Mouse (Mus musculus) CH12.LX (cell line): ENCODE results near the gene Prkar1b.

ENCODE experiments used
- CTCF ChIP-seq, 2 experiments: IDR thresholded peaks in 1 of 2; conservative IDR thresholded peaks in 1 of 2; 2 replicates each; pipeline ENCODE4 v1.5.1; 2011 to 2012; ENCODE audit warnings: low read depth in 2 of 2, low read length in 2 of 2, improper control_type of control experiment in 1 of 2, inconsistent platforms in 1 of 2, mild to moderate bottlenecking in 1 of 2, moderate library complexity in 1 of 2
- E2F4 ChIP-seq: IDR thresholded peaks from 2 replicates; pipeline ENCODE4 v1.6.1; 2011; ENCODE audit warnings: low read depth, low read length, improper control_type of control experiment; ENCODE audit not compliant: insufficient replicate concordance
- HCFC1 ChIP-seq: IDR thresholded peaks from 2 replicates; pipeline ENCODE4 v1.6.1; 2012; ENCODE audit warnings: low read depth, mild to moderate bottlenecking, inconsistent platforms, low read length, improper control_type of control experiment
- KAT2A ChIP-seq: IDR thresholded peaks from 2 replicates; pipeline ENCODE4 v1.6.1; 2012; ENCODE audit warnings: low read length, improper control_type of control experiment, inconsistent platforms; ENCODE audit not compliant: insufficient replicate concordance
- MAX ChIP-seq: IDR thresholded peaks from 2 replicates; pipeline ENCODE4 v1.6.1; 2011; ENCODE audit warnings: low read length, improper control_type of control experiment
- MEF2A ChIP-seq: IDR thresholded peaks from 2 replicates; pipeline ENCODE4 v1.6.1; 2014; ENCODE audit warnings: low read depth, mild to moderate bottlenecking, inconsistent platforms, low read length, improper control_type of control experiment, borderline replicate concordance
- POLR2A ChIP-seq: IDR thresholded peaks from 2 replicates; pipeline ENCODE4 v1.6.1; 2011; ENCODE audit warnings: low read depth, mild to moderate bottlenecking, improper control_type of control experiment, low read length
- POLR2AphosphoS2 ChIP-seq: IDR thresholded peaks from 2 replicates; pipeline ENCODE4 v1.6.1; 2011; ENCODE audit warnings: low read depth, low read length, improper control_type of control experiment
- TBP ChIP-seq: conservative IDR thresholded peaks from 2 replicates; pipeline ENCODE4 v1.6.1; 2011; ENCODE audit warnings: low read depth, low read length, improper control_type of control experiment

- TF ChIP-seq POLR2A, result no peak
- TF ChIP-seq CTCF (conservative IDR thresholded peaks at IDR 0.05 in 1 of 2, IDR thresholded peaks at IDR 0.05 in 1 of 2; ENCODE audit: low read depth in 2 of 2, low read length in 2 of 2), result no peak
- TF ChIP-seq E2F4, result no peak
- no peak for TF ChIP-seq MEF2A
- no peak for TF ChIP-seq TBP
- no peak for TF ChIP-seq HCFC1
- no peak for TF ChIP-seq POLR2AphosphoS2
- no peak for TF ChIP-seq MAX
- no peak for TF ChIP-seq KAT2A
Measured at GRCm38 (mm10) chr5:139015097-139015496, 134.7 kb downstream of the Prkar1b start.
